Mouse (Mus musculus): Measurements from ENCODE around the gene Wdr81.

DNA sequence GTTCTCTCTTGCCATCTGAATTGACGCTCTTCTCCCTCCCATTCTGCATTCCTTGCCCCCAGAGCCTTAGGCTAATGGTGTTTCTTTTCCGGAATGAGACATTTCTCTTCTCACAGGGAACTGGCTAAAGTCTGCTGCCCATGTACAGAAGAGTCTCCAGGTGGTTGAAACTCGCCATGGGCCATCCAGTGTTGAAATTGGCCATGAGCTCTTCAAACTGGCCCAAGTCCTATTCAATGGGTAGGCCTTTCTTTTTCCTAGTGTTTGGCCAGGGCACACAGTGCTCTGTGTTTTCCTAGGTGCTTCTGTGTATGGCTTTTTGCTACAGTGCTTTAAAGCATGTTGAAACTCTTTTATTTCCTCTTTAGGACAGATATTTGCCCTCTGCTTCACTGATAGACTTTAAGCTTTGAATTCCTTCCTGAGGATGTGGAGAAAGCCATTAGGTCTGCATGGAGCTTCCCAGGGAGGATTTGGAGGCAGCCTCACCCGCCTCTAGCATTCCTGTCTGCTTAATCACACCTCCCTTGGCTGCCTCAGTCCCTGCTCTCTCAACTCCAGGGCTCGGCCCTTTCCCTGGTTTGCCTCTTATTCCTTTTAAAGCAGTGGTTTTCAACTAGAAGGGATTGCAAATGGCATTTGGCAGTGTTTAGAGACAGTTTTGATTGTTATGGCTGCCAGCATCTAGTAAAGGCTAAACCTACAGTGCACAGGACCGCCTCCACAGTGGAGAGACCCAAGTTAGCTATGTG is 51.0 kb downstream of the Wdr81 start:
- no peak for TF ChIP-seq POLR2A (IDR thresholded peaks at IDR 0.05; ENCODE audit: insufficient read depth, low read length)
- TF ChIP-seq CTCF (IDR thresholded peaks at IDR 0.05; ENCODE audit: low read depth, low read length) = no peak
- no peak for TF ChIP-seq EP300 (IDR thresholded peaks at IDR 0.05; ENCODE audit: insufficient read depth, low read depth, low read length)
